Mouse (Mus musculus) lung, embryonic 14.5 days (tissue): ENCODE data around the gene Rangrf. TPM values are rescaled to one million over a fixed set of nuclear protein-coding genes. Genes with fewer than 3 reads are reported as not detected.

ENCODE experiments used
- ATAC-seq: fragments of 200-750 bp; cut with Nextera tagmentation; 2 replicates; pipeline ENCODE4 v1.8.0; 2017; ENCODE audit warnings: mild to moderate bottlenecking, moderate TSS enrichment, moderate library complexity; ENCODE audit not compliant: insufficient read depth
- DNase-seq: peaks from one replicate; pipeline ENCODE4 v3.0.0-alpha.2; 2015
- H3K27ac ChIP-seq: fragments of 300-500 bp; sonication (generic); 2 replicates; pipeline ENCODE4 v1.5.1; 2014; ENCODE audit warnings: low read depth, mild to moderate bottlenecking, moderate library complexity
- H3K27me3 ChIP-seq: fragments of 300-500 bp; sonication (generic); 2 replicates; pipeline ENCODE4 v1.6.1; 2014; ENCODE audit warnings: low read length, control low read depth; ENCODE audit not compliant: insufficient read depth
- H3K36me3 ChIP-seq: fragments of 300-500 bp; sonication (generic); 2 replicates; pipeline ENCODE4 v1.6.1; 2014; ENCODE audit warnings: control low read depth; ENCODE audit not compliant: insufficient read depth
- H3K4me1 ChIP-seq: fragments of 300-500 bp; sonication (generic); 2 replicates; pipeline ENCODE4 v1.6.1; 2014; ENCODE audit warnings: antibody characterized with exemption, control low read depth; ENCODE audit not compliant: insufficient read depth
- H3K4me2 ChIP-seq: fragments of 300-500 bp; sonication (generic); 2 replicates; pipeline ENCODE4 v1.6.1; 2014; ENCODE audit warnings: mild to moderate bottlenecking
- H3K4me3 ChIP-seq: fragments of 300-500 bp; sonication (generic); 2 replicates; pipeline ENCODE4 v1.5.1; 2014; ENCODE audit warnings: low read depth, low read length
- H3K9ac ChIP-seq: fragments of 300-500 bp; sonication (generic); 2 replicates; pipeline ENCODE4 v1.6.1; 2014
- H3K9me3 ChIP-seq: fragments of 300-500 bp; sonication (generic); 2 replicates; pipeline ENCODE4 v1.6.1; 2016; ENCODE audit warnings: low read depth, low read length, control low read depth
- CTCF ChIP-seq: IDR thresholded peaks from 2 replicates; pipeline ENCODE4 v1.5.1; 2016; ENCODE audit warnings: antibody characterized with exemption, low read depth
- WGBS: fragments of 180-500 bp; shearing (Covaris S2); extraction: QIAGEN DNeasy Blood & Tissue Kit; methylation state at CpG from one replicate; pipeline ENCODE4 v1.1.7; 2014; 5-methylcytosine and 5-hydroxymethylcytosine counted together
- polyA plus RNA-seq: library from polyadenylated mRNA; unstranded; fragments of >200 nt; fragmentation: Nextera tagmentation; extraction: Ambion mirVana; gene quantifications from 2 replicates; pipeline ENCODE4 v1.2.1, GENCODE M21; 2014

Rangrf gene
- polyA plus RNA-seq, 1 experiment from 2014 or later: 49.9 TPM

GRCm38 (mm10) chr11:68956697-68957096 lies 18.3 kb downstream of the Rangrf start:
- no peaks in the 10 kb centered on the region for H3K4me1 ChIP-seq
- DNase-seq: peak; percentile 32
- peaks cover 29% of the 10 kb centered on the region for H3K27me3 ChIP-seq
- peak; percentile 62; the same call in 1 of the 2 replicates for ATAC-seq
- 26% methylated on average over 13 of the region's 13 CpGs for WGBS
- no peaks in the 10 kb centered on the region for H3K36me3 ChIP-seq
- peak overlapping the region; percentile 17; the same call in 1 of the 2 replicates for H3K9ac ChIP-seq
- peak overlapping the region; percentile 52 for H3K4me2 ChIP-seq
- peak overlapping the region; percentile 28 for H3K4me3 ChIP-seq
- no peak for TF ChIP-seq CTCF
- H3K27ac ChIP-seq: peak overlapping the region; percentile 58; the same call in 1 of the 2 replicates
- no peaks in the 10 kb centered on the region for H3K9me3 ChIP-seq

GRCm38 (mm10) chr11:68956107-68956506 lies 18.9 kb downstream of the Rangrf start:
- peaks cover 29% of the 10 kb centered on the region for H3K27me3 ChIP-seq
- peak overlapping the region; percentile 39 for H3K4me3 ChIP-seq
- no peak for TF ChIP-seq CTCF
- WGBS: 25% methylated on average over 3 of the region's 3 CpGs
- H3K4me2 ChIP-seq: peak overlapping the region; percentile 70
- no peaks in the 10 kb centered on the region for H3K4me1 ChIP-seq
- peak; percentile 39 for DNase-seq
- H3K9ac ChIP-seq: no peak overlapping the region
- no peaks in the 10 kb centered on the region for H3K9me3 ChIP-seq
- no peak for ATAC-seq
- no peaks in the 10 kb centered on the region for H3K36me3 ChIP-seq
- H3K27ac ChIP-seq: peak overlapping the region; percentile 58; the same call in 1 of the 2 replicates

GRCm38 (mm10) chr11:68955473-68955872 lies 19.5 kb downstream of the Rangrf start:
- Histone ChIP-seq H3K27me3 (peaks cover 29% of the 10 kb centered on the region), H3K27ac (no peak overlapping the region), H3K9ac (no peak overlapping the region), H3K36me3 (no peaks in the 10 kb centered on the region), H3K4me2 (peak overlapping the region; percentile 70), H3K4me3 (peak overlapping the region; percentile 39; the same call in 1 of the 2 replicates), H3K9me3 (no peaks in the 10 kb centered on the region), H3K4me1 (no peaks in the 10 kb centered on the region)
- 62% methylated on average over 5 of the region's 5 CpGs for WGBS
- ATAC-seq (no peak), DNase-seq (no peak)
- TF ChIP-seq CTCF: no peak

GRCm38 (mm10) chr11:68954408-68954807 lies 20.6 kb downstream of the Rangrf start:
- Histone ChIP-seq H3K9ac (peak overlapping the region; percentile 18), H3K36me3 (no peaks in the 10 kb centered on the region), H3K4me3 (peak overlapping the region; percentile 39), H3K9me3 (no peaks in the 10 kb centered on the region), H3K4me1 (no peaks in the 10 kb centered on the region), H3K27ac (no peak overlapping the region), H3K27me3 (peaks cover 29% of the 10 kb centered on the region), H3K4me2 (peak overlapping the region; percentile 70)
- DNase-seq: peak; percentile 21
- WGBS: under 1% methylated on average over 17 of the region's 17 CpGs
- ATAC-seq: no peak
- TF ChIP-seq CTCF: no peak

- ATAC-seq (no peak), DNase-seq (no peak)
- Histone ChIP-seq H3K9me3 (no peaks in the 10 kb centered on the region), H3K4me3 (peak overlapping the region; percentile 39), H3K27me3 (peaks cover 29% of the 10 kb centered on the region), H3K27ac (no peak overlapping the region), H3K4me2 (peak overlapping the region; percentile 70), H3K4me1 (no peaks in the 10 kb centered on the region), H3K36me3 (no peaks in the 10 kb centered on the region), H3K9ac (peak overlapping the region; percentile 18)
- no peak for TF ChIP-seq CTCF
- 9% methylated on average over 13 of the region's 13 CpGs for WGBS
Observed at GRCm38 (mm10) chr11:68953903-68954302, 21.1 kb downstream of the Rangrf start.

- no peaks in the 10 kb centered on the region for H3K4me1 ChIP-seq
- no peak for DNase-seq
- H3K27ac ChIP-seq: no peak overlapping the region
- peaks cover 8% of the 10 kb centered on the region; the same call in 1 of the 2 replicates for H3K27me3 ChIP-seq
- no peak for ATAC-seq
- no peak overlapping the region; the same call in 1 of the 2 replicates for H3K4me2 ChIP-seq
- no peak overlapping the region for H3K9ac ChIP-seq
- no peak overlapping the region for H3K4me3 ChIP-seq
- 2% methylated on average over 12 of the region's 12 CpGs for WGBS
- no peaks in the 10 kb centered on the region for H3K9me3 ChIP-seq
- no peaks in the 10 kb centered on the region for H3K36me3 ChIP-seq
- TF ChIP-seq CTCF: no peak
Observed at GRCm38 (mm10) chr11:68947542-68947993, 27.4 kb downstream of the Rangrf start.

- peaks cover 8% of the 10 kb centered on the region; the same call in 1 of the 2 replicates for H3K27me3 ChIP-seq
- H3K9ac ChIP-seq: no peak overlapping the region
- no peak overlapping the region for H3K4me3 ChIP-seq
- H3K27ac ChIP-seq: no peak overlapping the region
- peak overlapping the region; percentile 25; the same call in 1 of the 2 replicates for H3K4me2 ChIP-seq
- no peaks in the 10 kb centered on the region for H3K36me3 ChIP-seq
- 10% methylated on average over 14 of the region's 16 CpGs for WGBS
- DNase-seq: no peak
- no peaks in the 10 kb centered on the region for H3K4me1 ChIP-seq
- ATAC-seq: no peak
- TF ChIP-seq CTCF: no peak
- H3K9me3 ChIP-seq: no peaks in the 10 kb centered on the region
Observed at GRCm38 (mm10) chr11:68946806-68947440, 28.1 kb downstream of the Rangrf start.
